8 mouse cellular contexts compared by ENCODE assay signal in genomic region chr13:59889468-59890117, GRCm38 (mm10).
DNase-seq lines count a peak whose midpoint lies in the region; ATAC-seq lines count a peak whose summit lies in the region.

No protein-coding gene starts in this region.

- H3K4me1 ChIP-seq in midbrain, embryonic 14.5 days (ENCODE audit: control insufficient read depth, insufficient read depth, low read length), result peaks cover 6% of the 10 kb centered on the region; the same call in 1 of the 2 replicates

- peak; percentile 2 for DNase-seq in cerebellum, adult 8-10 months
- peak; percentile 79 for DNase-seq in brain, adult 2 months (ENCODE audit: low read depth, low spot score)
- DNase-seq in hindlimb bud, embryonic 11.5 days (ENCODE audit: extremely low spot score, low read depth, low spot score), result peak; percentile 61
- peak; percentile 74 to 83 for DNase-seq in left cerebral cortex, postnatal 14 days (ENCODE audit: low spot score in 2 of 2)
- peak; percentile 87 for DNase-seq in midbrain, embryonic 14.5 days
- DNase-seq in urinary bladder, postnatal 25 days (ENCODE audit: low spot score), result peak; percentile 31

- 17% methylated on average over 10 of the region's 10 CpGs for WGBS in midbrain, embryonic 14.5 days

- H3K4me2 ChIP-seq in midbrain, embryonic 14.5 days (ENCODE audit: low read length), result no peak overlapping the region

- intact Hi-C loops in left cerebral cortex, postnatal 14 days (cut with DNase I), result loop anchor here (1.0 kb wide), 1 partner anchor 579 kb away; no protein-coding TSS in a partner anchor

- H3K4me3 ChIP-seq in midbrain, embryonic 14.5 days (replicated peaks; ENCODE audit: low read depth, low read length), result no peak overlapping the region

- no peak overlapping the region for H3K9ac ChIP-seq in midbrain, embryonic 14.5 days (replicated peaks; ENCODE audit: low read length)

- no peaks in the 10 kb centered on the region for H3K36me3 ChIP-seq in midbrain, embryonic 14.5 days (ENCODE audit: control insufficient read depth, insufficient read depth, low read length)

- H3K27me3 ChIP-seq in midbrain, embryonic 14.5 days (ENCODE audit: control insufficient read depth, insufficient read depth, low read length), result no peaks in the 10 kb centered on the region

- no peak for ATAC-seq in cerebellum, adult (ENCODE audit: insufficient number of reproducible peaks, low FRiP score, low TSS enrichment)
- ATAC-seq in frontal cortex, adult (ENCODE audit: low TSS enrichment), result peak; percentile 82
- ATAC-seq in midbrain, embryonic 14.5 days (ENCODE audit: low FRiP score, low TSS enrichment), result peak; percentile 83; the same call in 1 of the 2 replicates

- H3K27ac ChIP-seq in midbrain, embryonic 14.5 days (replicated peaks; ENCODE audit: low read depth, low read length), result no peak overlapping the region

- H3K9me3 ChIP-seq in midbrain, embryonic 14.5 days (ENCODE audit: control insufficient read depth, low read length), result no peaks in the 10 kb centered on the region

Comparison
In these comparisons a context has a peak if more than half of its experiments do, and no peak if none do; other contexts are left out.
1. DNase-seq: peak in every context shown above with its lines; median percentile 87 in midbrain, embryonic 14.5 days; 79 in brain, adult 2 months; 78 in left cerebral cortex, postnatal 14 days; 61 in hindlimb bud, embryonic 11.5 days; 31 in urinary bladder, postnatal 25 days; 2 in cerebellum, adult 8-10 months.